Mouse (Mus musculus) CD8-positive naive resting alpha-beta T cell, adult 2 months (primary cell): ENCODE results near the gene Nlrp4f.

Experiments used
- DNase-seq, 2 experiments: peaks; one replicate each; pipeline ENCODE4 v3.0.0; 2022; ENCODE audit warnings: low read depth in 2 of 2, low spot score in 2 of 2

The Nlrp4f gene

GRCm38 (mm10) chr13:65205877-65206276 is at the start of gene Nlrp4f:
Gene Nlrp4f (minus strand): TSS chr13:65205977.
- DNase-seq: no peak

DNA sequence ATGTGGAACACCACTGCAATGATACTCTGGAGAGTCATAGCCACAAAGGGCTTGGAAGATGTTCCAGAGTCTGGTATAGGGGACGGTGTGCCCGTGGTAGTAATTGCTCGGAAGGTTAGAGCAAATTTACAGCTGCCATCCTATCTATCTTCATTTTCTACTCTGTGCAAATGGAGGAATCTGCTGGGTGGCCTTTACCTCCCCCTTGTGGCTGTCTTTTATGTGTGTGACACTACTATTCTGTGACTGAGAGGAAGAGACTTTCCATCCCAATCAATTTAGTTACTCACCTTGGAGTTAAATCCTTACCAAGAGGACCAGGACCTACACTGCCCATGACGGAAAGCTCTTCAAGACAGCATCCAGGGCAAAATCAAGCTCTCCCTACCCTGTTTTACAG is 37.5 kb upstream of the Nlrp4f start:
- DNase-seq: peak in 1 of 2 experiments; percentile 38

GRCm38 (mm10) chr13:65242319-65242787 is 36.6 kb upstream of the Nlrp4f start:
- DNase-seq: no peak

DNA sequence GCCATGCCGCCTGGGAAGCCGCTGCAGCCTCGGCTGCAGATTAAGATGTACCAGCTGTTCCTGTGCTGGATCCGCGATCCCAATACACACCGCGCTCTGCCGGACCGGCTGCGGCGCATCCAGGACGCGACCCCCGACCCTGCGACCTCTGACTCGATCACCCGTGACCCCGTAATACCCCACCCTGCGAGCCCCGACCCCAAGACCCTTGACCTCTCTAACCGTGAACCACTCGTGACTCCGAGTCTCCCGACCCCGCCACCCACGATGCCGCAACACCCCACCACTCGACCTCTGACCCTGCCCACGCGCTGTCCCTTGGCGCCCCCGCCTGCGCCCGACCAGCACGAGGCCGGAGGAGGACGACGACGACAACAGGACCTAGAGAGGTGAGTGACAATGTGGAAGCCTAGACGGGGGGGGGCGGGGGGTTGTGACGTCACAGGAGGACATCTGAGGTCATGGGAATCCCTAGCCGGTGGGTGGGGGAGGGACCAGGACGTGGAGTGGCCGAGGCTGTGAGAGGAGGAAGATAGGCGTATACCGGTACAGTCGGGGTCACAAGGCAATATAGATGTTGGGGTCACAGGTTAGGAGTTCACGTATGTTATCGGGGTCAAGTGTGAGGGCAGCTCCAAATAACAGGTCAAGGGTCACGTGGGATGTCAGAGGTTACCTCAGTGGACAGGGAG is 36.0 kb upstream of the Nlrp4f start:
- DNase-seq: peak in 1 of 2 experiments; percentile 22

- peak; percentile 87 to 92 for DNase-seq
Measured at GRCm38 (mm10) chr13:65241099-65241626, 35.4 kb upstream of the Nlrp4f start.

- peak; percentile 96 to 97 for DNase-seq
Measured at GRCm38 (mm10) chr13:65240509-65241098, 34.8 kb upstream of the Nlrp4f start.

DNA sequence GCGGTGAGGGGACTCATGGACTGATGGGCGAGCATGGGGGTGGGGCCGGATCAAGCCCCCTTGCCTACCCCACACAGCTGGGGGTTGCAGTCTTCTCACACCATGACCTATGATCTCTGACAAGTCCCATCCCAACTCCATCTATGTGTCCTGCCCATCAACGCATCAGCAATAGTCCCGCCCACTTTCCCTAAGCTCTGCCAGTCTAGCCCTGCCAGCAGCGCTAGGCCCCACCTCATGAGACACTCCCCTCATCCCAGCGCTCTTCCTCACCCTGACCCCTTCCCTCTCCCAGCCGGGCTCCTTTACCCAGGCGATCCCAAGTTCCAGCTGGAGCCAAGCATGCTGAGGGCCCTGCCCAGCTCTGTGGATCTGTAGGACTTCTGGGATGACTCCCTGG is 31.4 kb upstream of the Nlrp4f start:
- no peak for DNase-seq

- DNase-seq: no peak
Measured at GRCm38 (mm10) chr13:65226657-65227056, 20.9 kb upstream of the Nlrp4f start.

DNA sequence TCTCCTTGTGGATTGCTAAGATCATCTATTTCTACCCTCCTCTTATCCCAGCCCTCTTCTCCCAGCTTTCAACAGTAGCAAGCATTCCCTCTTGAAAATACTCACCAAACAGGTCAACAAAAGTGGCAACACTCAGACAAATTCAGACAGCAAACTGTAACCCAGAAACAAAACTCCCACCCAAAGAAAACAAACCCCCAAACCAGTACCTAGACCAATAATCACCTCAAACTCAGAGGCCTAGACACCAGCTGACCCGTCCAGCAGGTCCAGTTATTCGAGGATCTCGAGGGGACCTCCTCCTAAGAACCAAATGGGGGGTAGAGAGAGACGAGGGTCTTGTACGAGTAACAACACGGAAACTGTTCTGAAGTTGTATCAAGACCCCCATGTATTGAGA is 20.2 kb upstream of the Nlrp4f start:
- no peak for DNase-seq

DNA sequence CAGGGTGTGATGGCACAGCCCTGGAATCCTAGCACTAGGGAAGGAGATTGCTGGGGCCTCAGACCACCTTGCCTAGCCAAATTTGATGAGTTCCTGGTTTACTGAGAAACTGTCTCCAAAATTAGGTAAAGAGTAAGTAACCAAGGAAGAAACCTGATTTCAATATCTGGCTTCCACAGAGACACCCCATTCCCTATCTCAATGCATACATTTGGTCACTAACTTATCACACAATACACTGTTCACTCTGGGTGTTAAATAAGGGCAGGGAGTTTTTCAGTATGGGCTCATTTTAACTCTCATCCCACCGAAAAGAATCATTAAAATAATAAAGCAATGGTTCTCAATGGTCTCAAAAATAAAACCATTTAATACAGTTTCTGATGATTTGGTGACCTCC is 5.1 kb downstream of the Nlrp4f start:
- DNase-seq: no peak

DNA sequence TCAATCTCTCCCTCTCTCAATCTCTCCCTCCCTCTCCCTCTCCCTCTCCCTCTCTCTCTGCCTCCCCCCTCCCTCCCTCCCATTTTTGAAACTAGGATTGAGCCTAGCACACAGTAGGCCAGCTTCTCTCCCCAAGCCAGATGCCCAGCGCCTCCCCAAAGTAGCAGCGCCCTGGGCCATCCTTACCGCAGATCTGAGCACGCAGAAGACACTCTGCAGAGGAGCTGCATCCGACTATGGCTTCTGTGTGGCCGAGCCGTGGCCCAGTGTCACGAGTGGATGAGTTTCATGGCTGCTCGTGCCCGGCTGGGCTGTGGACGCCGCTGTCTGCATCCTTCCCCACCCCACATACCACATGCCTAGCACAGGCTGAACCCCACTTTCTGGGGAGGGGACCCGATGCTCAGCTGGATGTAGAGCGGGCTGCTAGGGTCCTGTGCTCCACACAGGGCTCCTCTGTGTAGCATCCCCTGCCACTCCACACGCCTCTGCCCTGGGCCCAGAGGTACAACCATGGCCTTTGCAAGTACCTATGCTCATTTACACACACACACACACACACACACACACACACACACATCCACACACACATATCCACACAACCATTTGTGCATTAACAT is 29.2 kb downstream of the Nlrp4f start:
- no peak for DNase-seq

- peak; percentile 2 to 9 for DNase-seq
Measured at GRCm38 (mm10) chr13:65175734-65176471, 29.9 kb downstream of the Nlrp4f start.

GRCm38 (mm10) chr13:65174102-65174501 is 31.7 kb downstream of the Nlrp4f start:
- no peak for DNase-seq

- no peak for DNase-seq
Measured at GRCm38 (mm10) chr13:65149940-65150339, 55.8 kb downstream of the Nlrp4f start, which contains the start of gene Olfr466. Gene Olfr466 (plus strand): TSS chr13:65150240.

DNA sequence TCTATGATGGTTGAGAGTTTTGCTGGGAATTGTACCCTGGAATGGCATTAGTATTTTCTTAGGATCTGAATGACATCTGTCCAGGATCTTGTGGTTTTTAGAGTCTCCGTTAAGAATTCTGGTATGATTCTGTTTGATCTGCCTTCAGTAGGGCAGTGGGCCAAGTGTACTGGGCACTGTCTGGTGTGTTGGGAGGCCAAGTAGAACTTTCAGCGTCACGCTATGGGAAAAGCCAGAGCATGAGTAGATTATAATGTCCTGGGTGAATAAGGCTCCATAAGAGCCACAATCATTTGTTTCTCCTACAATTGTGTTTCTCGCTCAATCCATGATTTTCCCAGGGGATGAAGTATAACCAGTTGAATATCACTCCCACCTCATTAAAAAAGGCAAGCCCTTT is 68.0 kb downstream of the Nlrp4f start, which contains the start of gene Olfr465-ps1:
Gene Olfr465-ps1, plus strand, starts transcription at position 301 of the 400 bp plus-strand sequence.
- DNase-seq: no peak
